Mouse (Mus musculus) liver, adult 2 months (tissue): ENCODE results near the gene Cfap157.

Experiments
- CTCF ChIP-seq: fragments of 200-500 bp; IDR thresholded peaks from 2 replicates; pipeline ENCODE4 v1.5.1; 2011; ENCODE audit warnings: low read depth, low read length, control low read depth
- POLR2A ChIP-seq: fragments of 200-500 bp; IDR thresholded peaks from 2 replicates; pipeline ENCODE4 v1.6.1; 2011; ENCODE audit warnings: low read length, control low read depth; ENCODE audit not compliant: insufficient read depth; ENCODE audit errors: extremely low read depth

DNA sequence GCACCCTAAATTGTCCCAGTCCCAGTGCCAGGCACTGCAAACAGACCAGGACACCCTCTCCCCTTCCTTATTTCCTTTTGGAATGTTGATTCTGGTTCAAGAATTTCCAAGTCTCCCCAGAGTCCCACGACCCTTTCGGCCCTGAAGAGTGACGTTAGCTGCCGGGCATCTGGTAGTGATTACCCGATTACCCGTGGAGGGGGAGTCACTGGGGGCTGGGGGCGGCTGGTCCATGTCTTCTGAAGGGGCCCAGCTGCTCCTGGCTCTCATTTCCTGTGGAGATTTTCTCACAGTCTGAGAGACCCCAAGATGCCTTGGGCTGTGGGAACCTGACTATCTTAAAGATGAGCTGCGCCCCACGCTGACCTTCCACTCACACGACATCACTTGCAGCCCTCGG, 53.4 kb downstream of the Cfap157 start:
- TF ChIP-seq CTCF (no peak), POLR2A (no peak)
